Mouse (Mus musculus): ENCODE measurements at regions not wholly inside any gene's neighbourhood (a gene's known extent, or its start where the extent isn't known, plus 50 kb on each side); places are given as distances from the start of the nearest gene placed in this dataset.

DNA sequence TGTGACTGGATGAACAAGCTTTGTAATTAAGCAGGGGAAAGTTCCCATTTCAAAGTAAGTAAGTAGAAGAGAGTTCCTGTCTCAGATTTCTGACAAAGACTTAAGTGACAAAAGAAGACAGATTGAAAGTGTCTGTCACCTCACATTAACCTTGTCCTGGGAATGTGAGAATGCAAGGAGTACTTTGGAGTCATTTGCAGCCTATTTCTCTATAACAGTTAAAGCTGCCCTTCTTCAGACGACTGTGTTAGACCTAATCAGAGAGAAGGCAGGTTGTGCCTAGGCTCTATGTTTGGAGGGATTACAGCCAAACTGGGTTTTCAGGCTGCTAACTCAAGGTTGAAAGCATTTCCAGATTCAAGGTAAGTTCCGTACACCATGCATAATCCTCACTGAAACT is 446.5 kb downstream of the Pdgfc start:
- 64% methylated on average over 2 of the region's 2 CpGs for WGBS

GRCm38 (mm10) chr3:81483363-81483762 is 447.1 kb downstream of the Pdgfc start:
- 64% methylated on average over 2 of the region's 2 CpGs for WGBS
- H3K4me1 ChIP-seq = no peaks in the 10 kb centered on the region
- H3K27ac ChIP-seq = no peak overlapping the region
- no peak overlapping the region for H3K4me2 ChIP-seq (replicated peaks)
- H3K9me3 ChIP-seq = no peaks in the 10 kb centered on the region
- no peaks in the 10 kb centered on the region for H3K27me3 ChIP-seq
- no peak overlapping the region for H3K4me3 ChIP-seq
- H3K9ac ChIP-seq = no peak overlapping the region
- ATAC-seq (ENCODE audit: insufficient number of reproducible peaks, insufficient read depth, low FRiP score, low TSS enrichment) = no peak
- no peaks in the 10 kb centered on the region for H3K36me3 ChIP-seq

More for the DNA sequence above, 446.5 kb downstream of the Pdgfc start:
- no peak overlapping the region for H3K4me3 ChIP-seq
- no peaks in the 10 kb centered on the region for H3K4me1 ChIP-seq
- no peaks in the 10 kb centered on the region for H3K36me3 ChIP-seq
- no peak overlapping the region for H3K4me2 ChIP-seq (replicated peaks)
- H3K27ac ChIP-seq = no peak overlapping the region
- no peaks in the 10 kb centered on the region for H3K27me3 ChIP-seq
- ATAC-seq (ENCODE audit: insufficient number of reproducible peaks, insufficient read depth, low FRiP score, low TSS enrichment) = no peak
- no peak overlapping the region for H3K9ac ChIP-seq
- H3K9me3 ChIP-seq = no peaks in the 10 kb centered on the region

- H3K4me1 ChIP-seq = no peaks in the 10 kb centered on the region
- H3K27me3 ChIP-seq = no peaks in the 10 kb centered on the region
- H3K4me2 ChIP-seq (replicated peaks) = no peak overlapping the region
- 88% methylated on average over 1 of the region's 1 CpGs for WGBS
- no peak overlapping the region for H3K4me3 ChIP-seq
- H3K36me3 ChIP-seq = no peaks in the 10 kb centered on the region
- H3K9me3 ChIP-seq = no peaks in the 10 kb centered on the region
- no peak for ATAC-seq (ENCODE audit: insufficient number of reproducible peaks, insufficient read depth, low FRiP score, low TSS enrichment)
- no peak overlapping the region for H3K9ac ChIP-seq
- H3K27ac ChIP-seq = no peak overlapping the region
These were observed 427.1 kb upstream of the Ctso start for GRCm38 (mm10) chr3:81505316-81505715.

DNA sequence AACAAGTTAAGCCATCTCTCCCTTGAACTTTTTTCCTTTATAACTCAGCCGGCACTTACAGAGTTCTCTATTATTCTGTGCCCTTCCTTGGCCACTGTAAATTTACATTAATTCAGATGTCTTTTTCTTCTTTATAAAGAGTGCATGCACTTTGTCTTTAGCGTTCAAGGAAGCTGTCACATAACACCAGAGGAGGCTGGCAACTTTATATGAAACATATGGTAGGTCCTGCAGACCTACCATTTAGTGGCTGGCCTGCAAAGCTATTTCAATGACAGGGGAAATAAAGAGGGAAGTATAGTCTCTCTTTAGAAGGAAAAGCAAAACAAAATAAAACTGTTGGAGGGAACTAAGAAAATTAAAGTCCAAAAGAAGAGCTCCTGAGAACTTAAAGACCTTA is 423.8 kb upstream of the Ctso start:
- no peak for ATAC-seq (ENCODE audit: insufficient number of reproducible peaks, insufficient read depth, low FRiP score, low TSS enrichment)
- no peak overlapping the region for H3K27ac ChIP-seq
- H3K4me1 ChIP-seq = no peaks in the 10 kb centered on the region
- no peaks in the 10 kb centered on the region for H3K9me3 ChIP-seq
- H3K27me3 ChIP-seq = no peaks in the 10 kb centered on the region
- no peaks in the 10 kb centered on the region for H3K36me3 ChIP-seq
- no peak overlapping the region for H3K4me3 ChIP-seq
- H3K4me2 ChIP-seq (replicated peaks) = no peak overlapping the region
- no peak overlapping the region for H3K9ac ChIP-seq
- 20% methylated on average over 2 of the region's 2 CpGs for WGBS

GRCm38 (mm10) chr3:81521804-81522203 is 410.6 kb upstream of the Ctso start:
- H3K27me3 ChIP-seq = no peaks in the 10 kb centered on the region
- 77% methylated on average over 4 of the region's 4 CpGs for WGBS
- no peak overlapping the region for H3K4me3 ChIP-seq
- H3K36me3 ChIP-seq = no peaks in the 10 kb centered on the region
- H3K9me3 ChIP-seq = no peaks in the 10 kb centered on the region
- no peak for ATAC-seq (ENCODE audit: insufficient number of reproducible peaks, insufficient read depth, low FRiP score, low TSS enrichment)
- no peaks in the 10 kb centered on the region for H3K4me1 ChIP-seq
- no peak overlapping the region for H3K27ac ChIP-seq
- no peak overlapping the region for H3K9ac ChIP-seq
- no peak overlapping the region for H3K4me2 ChIP-seq (replicated peaks)

DNA sequence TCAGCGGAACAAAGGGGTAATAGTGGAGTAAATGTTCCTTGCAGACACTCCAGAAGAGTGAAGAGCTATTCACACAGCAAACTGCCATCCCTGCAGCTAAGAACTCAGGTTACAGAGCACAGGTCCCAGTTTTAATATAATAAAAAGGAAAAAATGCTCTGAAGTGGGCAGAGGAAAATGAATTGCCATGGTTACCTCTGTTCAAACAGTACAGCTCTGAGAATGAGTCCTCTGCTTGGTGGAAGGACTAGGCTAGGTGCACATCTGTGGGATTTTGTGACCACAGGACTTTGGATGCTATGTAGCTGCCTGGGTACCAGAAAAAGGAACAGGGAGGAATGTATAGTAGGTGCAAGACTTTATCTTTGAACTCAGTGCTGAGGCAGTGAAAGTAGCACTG is 401.5 kb upstream of the Ctso start:
- no peak for ATAC-seq (ENCODE audit: insufficient number of reproducible peaks, insufficient read depth, low FRiP score, low TSS enrichment)
- no peaks in the 10 kb centered on the region for H3K27me3 ChIP-seq
- H3K9ac ChIP-seq = no peak overlapping the region
- no peak overlapping the region for H3K4me3 ChIP-seq
- H3K9me3 ChIP-seq = no peaks in the 10 kb centered on the region
- H3K36me3 ChIP-seq = no peaks in the 10 kb centered on the region
- no peaks in the 10 kb centered on the region for H3K4me1 ChIP-seq
- no peak overlapping the region for H3K4me2 ChIP-seq (replicated peaks)
- WGBS = 93% methylated on average over 1 of the region's 1 CpGs
- H3K27ac ChIP-seq = no peak overlapping the region

GRCm38 (mm10) chr3:81535448-81536205 is 396.8 kb upstream of the Ctso start:
- no peaks in the 10 kb centered on the region for H3K27me3 ChIP-seq
- ATAC-seq (ENCODE audit: insufficient number of reproducible peaks, insufficient read depth, low FRiP score, low TSS enrichment) = no peak
- H3K4me1 ChIP-seq = no peaks in the 10 kb centered on the region
- H3K9me3 ChIP-seq = no peaks in the 10 kb centered on the region
- no peak overlapping the region for H3K4me3 ChIP-seq
- 79% methylated on average over 4 of the region's 4 CpGs for WGBS
- no peaks in the 10 kb centered on the region for H3K36me3 ChIP-seq
- H3K27ac ChIP-seq = no peak overlapping the region
- H3K9ac ChIP-seq = no peak overlapping the region
- H3K4me2 ChIP-seq (replicated peaks) = no peak overlapping the region

GRCm38 (mm10) chr3:81554773-81555172 is 377.6 kb upstream of the Ctso start:
- H3K27ac ChIP-seq = no peak overlapping the region
- H3K27me3 ChIP-seq = no peaks in the 10 kb centered on the region
- H3K4me3 ChIP-seq = no peak overlapping the region
- H3K4me2 ChIP-seq (replicated peaks) = no peak overlapping the region
- 0 out of 2 replicates have a peak, but pooled peaks cover 3% of the 10 kb centered on the region for H3K4me1 ChIP-seq
- no peaks in the 10 kb centered on the region for H3K9me3 ChIP-seq
- no peak for ATAC-seq (ENCODE audit: insufficient number of reproducible peaks, insufficient read depth, low FRiP score, low TSS enrichment)
- H3K9ac ChIP-seq = no peak overlapping the region
- 47% methylated on average over 7 of the region's 7 CpGs for WGBS
- no peaks in the 10 kb centered on the region for H3K36me3 ChIP-seq

DNA sequence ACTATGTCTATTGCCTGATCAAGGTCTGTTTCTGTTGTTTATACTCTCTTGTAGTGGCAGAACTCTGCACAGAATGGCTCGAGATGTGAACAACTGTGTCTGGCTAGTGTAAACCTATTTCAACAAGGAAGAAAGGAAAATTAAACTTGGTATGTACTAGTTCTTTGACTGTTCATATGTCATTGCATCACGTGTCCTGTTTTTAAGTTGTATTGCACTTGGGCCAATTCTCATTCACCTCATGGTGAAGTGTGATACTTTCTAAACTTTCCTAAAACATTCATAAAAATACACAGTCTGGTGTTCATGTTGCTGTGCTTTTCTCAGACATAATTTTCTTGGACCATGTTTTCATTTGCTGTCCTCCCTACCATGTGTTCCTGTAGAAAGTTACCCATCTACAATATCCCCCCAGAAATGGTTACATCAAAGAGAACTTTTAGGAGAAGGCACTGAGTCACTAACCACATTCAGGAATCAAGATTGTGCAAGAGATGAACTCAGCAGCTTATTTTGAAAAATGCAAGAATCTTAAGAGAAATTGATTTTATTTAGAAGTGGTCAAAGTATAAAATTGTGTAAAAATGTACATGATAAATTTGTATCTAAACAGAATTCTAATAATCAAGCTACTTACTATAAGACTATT is 369.7 kb upstream of the Ctso start:
- no peaks in the 10 kb centered on the region for H3K4me1 ChIP-seq
- H3K27me3 ChIP-seq = no peaks in the 10 kb centered on the region
- no peak for ATAC-seq (ENCODE audit: insufficient number of reproducible peaks, insufficient read depth, low FRiP score, low TSS enrichment)
- no peaks in the 10 kb centered on the region for H3K36me3 ChIP-seq
- H3K4me2 ChIP-seq (replicated peaks) = no peak overlapping the region
- 79% methylated on average over 2 of the region's 2 CpGs for WGBS
- H3K9ac ChIP-seq = no peak overlapping the region
- H3K27ac ChIP-seq = no peak overlapping the region
- no peaks in the 10 kb centered on the region for H3K9me3 ChIP-seq
- H3K4me3 ChIP-seq = no peak overlapping the region

DNA sequence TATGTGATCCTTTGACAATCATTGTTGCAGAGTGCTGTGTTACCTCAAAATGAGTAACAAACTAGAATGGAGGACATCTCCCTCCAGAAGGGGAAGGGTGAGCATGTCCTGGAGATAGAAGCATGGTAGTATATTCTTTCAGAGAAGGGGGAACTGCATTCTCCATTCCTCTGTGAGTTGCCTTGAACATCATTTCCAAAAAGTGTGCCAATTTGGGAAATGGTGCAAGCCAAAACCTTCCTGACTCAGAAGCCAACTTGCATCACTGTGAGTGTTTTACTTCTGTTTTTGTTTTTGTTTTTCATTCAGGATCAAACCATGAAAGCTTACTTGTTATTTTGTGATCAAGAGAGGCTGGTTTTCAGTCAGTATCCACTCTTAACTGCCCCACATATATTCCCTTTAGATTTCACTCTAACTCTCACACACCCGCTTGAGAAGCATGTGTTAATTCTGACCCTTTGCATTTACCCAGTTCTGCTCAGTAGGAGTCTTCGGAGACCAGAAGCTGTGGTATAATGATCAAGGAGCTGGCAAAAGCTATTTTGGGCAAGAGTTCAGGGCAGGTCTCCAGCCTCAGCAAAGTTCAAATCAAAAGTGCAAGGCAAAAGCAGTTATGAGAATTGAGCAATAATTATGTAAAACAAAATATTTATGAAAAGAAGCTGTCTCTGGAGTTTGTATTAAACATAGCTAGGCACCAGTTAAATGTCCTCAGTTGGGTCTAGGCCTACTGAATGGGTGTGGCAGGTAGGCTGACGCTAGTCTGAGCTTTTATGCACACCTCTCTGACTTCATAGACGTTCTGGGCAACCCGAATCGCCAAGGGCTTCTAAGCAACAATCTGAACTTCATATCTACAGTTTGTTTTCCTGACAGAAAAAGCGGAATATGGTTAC is 368.3 kb upstream of the Ctso start:
- Histone ChIP-seq H3K9me3 (no peaks in the 10 kb centered on the region), H3K4me3 (no peak overlapping the region), H3K4me2 (replicated peaks) (no peak overlapping the region), H3K9ac (no peak overlapping the region), H3K27me3 (no peaks in the 10 kb centered on the region), H3K27ac (no peak overlapping the region), H3K36me3 (no peaks in the 10 kb centered on the region), H3K4me1 (no peaks in the 10 kb centered on the region)
- ATAC-seq (ENCODE audit: insufficient number of reproducible peaks, insufficient read depth, low FRiP score, low TSS enrichment) = no peak
- 83% methylated on average over 7 of the region's 7 CpGs for WGBS

DNA sequence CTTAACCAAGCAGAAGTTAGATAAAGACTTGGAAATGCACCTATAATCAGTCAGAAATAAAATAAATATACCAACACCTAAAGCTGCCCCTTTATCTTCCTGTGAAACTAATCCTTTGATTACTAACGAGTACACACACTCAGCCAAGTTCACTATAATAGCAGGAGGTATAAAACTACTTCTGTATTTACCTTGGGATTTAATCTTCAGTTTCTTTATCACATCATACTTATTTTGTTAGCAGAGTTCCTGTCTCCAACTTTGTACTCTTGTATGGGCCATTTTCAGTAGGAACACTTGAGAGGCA is 367.7 kb upstream of the Ctso start:
- WGBS = 65% methylated on average over 1 of the region's 1 CpGs
- no peak for ATAC-seq (ENCODE audit: insufficient number of reproducible peaks, insufficient read depth, low FRiP score, low TSS enrichment)
- Histone ChIP-seq H3K9me3 (no peaks in the 10 kb centered on the region), H3K4me3 (no peak overlapping the region), H3K4me1 (no peaks in the 10 kb centered on the region), H3K27me3 (no peaks in the 10 kb centered on the region), H3K27ac (no peak overlapping the region), H3K9ac (no peak overlapping the region), H3K36me3 (no peaks in the 10 kb centered on the region), H3K4me2 (replicated peaks) (no peak overlapping the region)

All from embryonic facial prominence, embryonic 12.5 days (tissue).